ENCODE assay signal across 26 mouse cellular contexts in genomic region chr6:112570413-112570812, GRCm38 (mm10).
"Had no signal": no experiment of that assay in that cellular context is flagged by ENCODE, and none has a peak within 500 bp of the region (broad histone marks: within the 10 kb centered on the region; RNA-seq: fewer than 3 reads in every experiment).

No protein-coding gene starts in this region.

- H3K27me3 ChIP-seq: kidney, embryonic 15.5 days; midbrain, embryonic 12.5 days; midbrain, embryonic 15.5 days; neural tube, embryonic 12.5 days; neural tube, embryonic 15.5 days had no signal

- H3K36me3 ChIP-seq: kidney, embryonic 15.5 days; limb, embryonic 12.5 days; limb, embryonic 15.5 days; midbrain, embryonic 12.5 days; midbrain, embryonic 15.5 days; neural tube, embryonic 12.5 days; neural tube, embryonic 15.5 days had no signal

- ATAC-seq: liver, postnatal 0 days; midbrain, embryonic 15.5 days had no signal

- H3K4me3 ChIP-seq: kidney, embryonic 15.5 days; layer of hippocampus, adult 2 months; left cerebral cortex, adult 2 months; limb, embryonic 12.5 days; limb, embryonic 15.5 days; midbrain, embryonic 12.5 days; midbrain, embryonic 15.5 days; neural tube, embryonic 12.5 days; neural tube, embryonic 15.5 days had no signal

- H3K27ac ChIP-seq: kidney, embryonic 15.5 days; layer of hippocampus, adult 2 months; left cerebral cortex, adult 2 months; limb, embryonic 12.5 days; limb, embryonic 15.5 days; liver, embryonic 14.5 days; midbrain, embryonic 12.5 days; midbrain, embryonic 15.5 days; neural tube, embryonic 12.5 days; neural tube, embryonic 15.5 days; stomach, postnatal 0 days had no signal

- H3K4me2 ChIP-seq: kidney, embryonic 15.5 days; limb, embryonic 12.5 days; limb, embryonic 15.5 days; liver, embryonic 11.5 days; lung, embryonic 14.5 days; midbrain, embryonic 12.5 days; midbrain, embryonic 15.5 days; neural tube, embryonic 12.5 days; neural tube, embryonic 15.5 days had no signal

- H3K9ac ChIP-seq: kidney, embryonic 15.5 days; limb, embryonic 12.5 days; limb, embryonic 15.5 days; liver, embryonic 14.5 days; liver, postnatal 0 days; lung, embryonic 14.5 days; midbrain, embryonic 12.5 days; midbrain, embryonic 15.5 days; neural tube, embryonic 12.5 days; neural tube, embryonic 15.5 days had no signal

- H3K9me3 ChIP-seq: kidney, embryonic 15.5 days; limb, embryonic 12.5 days; limb, embryonic 15.5 days; midbrain, embryonic 12.5 days; midbrain, embryonic 15.5 days; neural tube, embryonic 12.5 days; neural tube, embryonic 15.5 days had no signal

- H3K4me1 ChIP-seq: kidney, embryonic 15.5 days; limb, embryonic 12.5 days; limb, embryonic 15.5 days; midbrain, embryonic 12.5 days; midbrain, embryonic 15.5 days; neural tube, embryonic 12.5 days; neural tube, embryonic 15.5 days had no signal

- DNase-seq: kidney, adult 18-20 months; kidney, postnatal 25 days; layer of hippocampus, adult 9-11 months; left cerebral cortex, postnatal 4 days; liver, postnatal 0 days; lung, embryonic 14.5 days; lung, postnatal 14 days; lung, postnatal 4 days; right cerebral cortex, adult 18-20 months; right cerebral cortex, postnatal 14 days; right cerebral cortex, postnatal 4 days; thymus, adult 2 months; thymus, postnatal 14 days; thymus, postnatal 4 days had no signal
